Comparison of ENCODE assay signal across 8 mouse cellular contexts in genomic region chr8:120549321-120549921, GRCm38 (mm10). TPM values are rescaled to one million over a fixed set of nuclear protein-coding genes. Genes with fewer than 3 reads are reported as not detected.
DNase-seq lines count a peak whose midpoint lies in the region; ATAC-seq and TF ChIP-seq lines count a peak whose summit lies in the region.

No protein-coding gene starts in this region.

- H3K36me3 ChIP-seq in heart, embryonic 11.5 days (ENCODE audit: control insufficient read depth, insufficient read depth, low read length): peaks cover 2% of the 10 kb centered on the region; the same call in 1 of the 2 replicates
- H3K36me3 ChIP-seq in ES-E14 (ENCODE audit: control insufficient read depth, insufficient read depth, low read length, poor library complexity, severe bottlenecking): peaks cover 18% of the 10 kb centered on the region
- H3K36me3 ChIP-seq in embryonic facial prominence, embryonic 13.5 days: 0 out of 2 replicates have a peak, but pooled peaks cover 5% of the 10 kb centered on the region

- peak overlapping the region; percentile 48 for H3K4me2 ChIP-seq in heart, embryonic 11.5 days
- peak overlapping the region; percentile 54 for H3K4me2 ChIP-seq in embryonic facial prominence, embryonic 13.5 days

- in situ Hi-C loops in ES-E14 (cut with MboI; ENCODE audit: low sequenced_read_pairs in 2 of 2, unreplicated experiment in 2 of 2): no loop called here

- 25% methylated on average over 25 of the region's 25 CpGs for WGBS in heart, embryonic 11.5 days (ENCODE audit: insufficient replicate concordance)
- 4% methylated on average over 25 of the region's 25 CpGs for WGBS in embryonic facial prominence, embryonic 13.5 days

- H3K4me1 ChIP-seq in heart, embryonic 11.5 days (ENCODE audit: control insufficient read depth, insufficient read depth, low read length): peaks cover 90% of the 10 kb centered on the region
- H3K4me1 ChIP-seq in ES-E14 (ENCODE audit: control insufficient read depth in 2 of 2, insufficient read depth in 2 of 2, low read length in 2 of 2, poor library complexity in 1 of 2): peaks cover 7 to 56% of the 10 kb centered on the region in 2 experiments
- peaks cover 95% of the 10 kb centered on the region for H3K4me1 ChIP-seq in embryonic facial prominence, embryonic 13.5 days

- peak overlapping the region; percentile 85 for H3K27ac ChIP-seq in heart, embryonic 11.5 days (ENCODE audit: low read depth, low read length)
- H3K27ac ChIP-seq in ES-E14 (ENCODE audit: insufficient read depth, low read depth, low read length, poor library complexity, severe bottlenecking): no peak overlapping the region
- peak overlapping the region; percentile 33 for H3K27ac ChIP-seq in embryonic facial prominence, embryonic 13.5 days

- H3K9me3 ChIP-seq in heart, embryonic 11.5 days (replicated peaks; ENCODE audit: control insufficient read depth, low read length): no peaks in the 10 kb centered on the region
- no peaks in the 10 kb centered on the region for H3K9me3 ChIP-seq in ES-E14 (ENCODE audit: control insufficient read depth, insufficient read depth, low read depth, low read length)
- H3K9me3 ChIP-seq in embryonic facial prominence, embryonic 13.5 days: no peaks in the 10 kb centered on the region

- ATAC-seq in heart, embryonic 11.5 days (replicated peaks; ENCODE audit: insufficient number of reproducible peaks, low FRiP score, low TSS enrichment): 0 out of 2 replicates have a peak, but pooled peaks have one; percentile 3
- no peak for ATAC-seq in embryonic facial prominence, embryonic 13.5 days (ENCODE audit: insufficient number of reproducible peaks, insufficient read depth, low FRiP score, low TSS enrichment, low read depth)
- ATAC-seq in CD4-positive, CD25-positive, alpha-beta regulatory T cell, adult 4 months: no peak

- no peaks in the 10 kb centered on the region for H3K27me3 ChIP-seq in heart, embryonic 11.5 days (ENCODE audit: control insufficient read depth, insufficient read depth, low read length)
- no peaks in the 10 kb centered on the region for H3K27me3 ChIP-seq in embryonic facial prominence, embryonic 13.5 days

- DNase-seq in heart, adult 9 months (ENCODE audit: low spot score in 2 of 2): no peak
- DNase-seq in ES-E14 (ENCODE audit: low read depth, low spot score): no peak
- peak; percentile 45 to 68 for DNase-seq in kidney, postnatal 25 days
- peak; percentile 76 for DNase-seq in retina, embryonic 14.5 days (ENCODE audit: low spot score)
- DNase-seq in urinary bladder, postnatal 14 days (ENCODE audit: low spot score): no peak

- H3K9ac ChIP-seq in heart, embryonic 11.5 days (ENCODE audit: low read depth, low read length): peak overlapping the region; percentile 62
- peak overlapping the region; percentile 18; the same call in 1 of the 2 replicates for H3K9ac ChIP-seq in ES-E14 (ENCODE audit: insufficient read depth, low read depth, low read length, poor library complexity, severe bottlenecking)
- peak overlapping the region; percentile 57; the same call in 1 of the 2 replicates for H3K9ac ChIP-seq in embryonic facial prominence, embryonic 13.5 days

- H3K4me3 ChIP-seq in heart, embryonic 11.5 days (ENCODE audit: low read depth, low read length): peak overlapping the region; percentile 8; the same call in 1 of the 2 replicates
- peak overlapping the region in 1 of 2 experiments; percentile 49; a peak in 2 of 4 replicates for H3K4me3 ChIP-seq in ES-E14 (ENCODE audit: insufficient read depth in 1 of 2, low read depth in 1 of 2, low read length in 2 of 2, poor library complexity in 1 of 2, severe bottlenecking in 1 of 2)
- H3K4me3 ChIP-seq in embryonic facial prominence, embryonic 13.5 days: peak overlapping the region; percentile 16; the same call in 1 of the 2 replicates

TF ChIP-seq in ES-E14, 5 proteins besides CTCF, POLR2A, EP300 and RAD21:
- TF ChIP-seq HCFC1 (IDR thresholded peaks at IDR 0.05; ENCODE audit: borderline replicate concordance, insufficient read depth, low read length): no peak
- no peak for TF ChIP-seq MAFK (IDR thresholded peaks at IDR 0.05; ENCODE audit: insufficient read depth, low read depth, low read length)
- no peak for TF ChIP-seq ZC3H11A (IDR thresholded peaks at IDR 0.05; ENCODE audit: borderline replicate concordance, low read depth, low read length)
- TF ChIP-seq ZNF384 (IDR thresholded peaks at IDR 0.05; ENCODE audit: low read depth, low read length): no peak
- TF ChIP-seq CHD2 (IDR thresholded peaks at IDR 0.05; ENCODE audit: low read depth, low read length): no peak

RNA-seq across cellular contexts. Expression of gene Gins2, which starts 39.7 kb away (rescaled TPM):
- polyA plus RNA-seq in heart, embryonic 11.5 days (2014; fragmentation: Nextera tagmentation; extraction: Ambion mirVana): 81.8 and 82.7 TPM in 2 replicates
- total RNA-seq in ES-E14 (2012; rRNA removed): 47.0 and 56.2 TPM in 2 replicates
- 98.6 and 111 TPM in 2 replicates for polyA plus RNA-seq in embryonic facial prominence, embryonic 13.5 days (2015; fragmentation: Nextera tagmentation; extraction: Ambion mirVana)
- polyA plus RNA-seq in CD4-positive, CD25-positive, alpha-beta regulatory T cell, adult 4 months (2017; shearing (Covaris generic)): 10 to 100 TPM; 14.6 to 20.6 TPM

Comparison
In these comparisons a context has a peak if more than half of its experiments do, and no peak if none do; other contexts are left out.
1. DNase-seq: peak in kidney, postnatal 25 days (2 of 2) and retina, embryonic 14.5 days (single experiment); none in heart, adult 9 months (0 of 2), ES-E14 (single experiment) and urinary bladder, postnatal 14 days (single experiment).
2. Peak in every context shown above with its lines, with median percentiles within 50 percentile points of each other: H3K9ac ChIP-seq.